ENCODE assay signal across 14 mouse cellular contexts in genomic region chr6:89499961-89500360, GRCm38 (mm10).
"Had no signal": no experiment of that assay in that cellular context is flagged by ENCODE, and none has a peak within 500 bp of the region (broad histone marks: within the 10 kb centered on the region; RNA-seq: fewer than 3 reads in every experiment).

No protein-coding gene starts in this region.

- DNase-seq: lung, adult 18-20 months; lung, embryonic 14.5 days; right cerebral cortex, postnatal 14 days; thymus, adult 2 months; thymus, postnatal 25 days; thymus, postnatal 4 days had no signal

- H3K9me3 ChIP-seq: megakaryocyte, embryonic 14.5 days; midbrain, embryonic 13.5 days; midbrain, embryonic 15.5 days; neural tube, embryonic 12.5 days; stomach, embryonic 15.5 days had no signal

- H3K4me2 ChIP-seq: lung, embryonic 14.5 days; midbrain, embryonic 11.5 days; midbrain, embryonic 13.5 days; midbrain, embryonic 15.5 days; neural tube, embryonic 12.5 days; stomach, embryonic 15.5 days had no signal

- ATAC-seq: midbrain, embryonic 13.5 days; midbrain, embryonic 15.5 days had no signal

- H3K36me3 ChIP-seq: midbrain, embryonic 13.5 days; midbrain, embryonic 15.5 days; neural tube, embryonic 12.5 days; stomach, embryonic 15.5 days had no signal

- H3K27ac ChIP-seq: macrophage; midbrain, embryonic 13.5 days; midbrain, embryonic 15.5 days; neural tube, embryonic 12.5 days; stomach, embryonic 15.5 days; stomach, postnatal 0 days had no signal

- H3K4me3 ChIP-seq: megakaryocyte, embryonic 14.5 days; midbrain, embryonic 13.5 days; midbrain, embryonic 15.5 days; neural tube, embryonic 12.5 days; stomach, embryonic 15.5 days had no signal

- H3K4me1 ChIP-seq: midbrain, embryonic 15.5 days; stomach, embryonic 15.5 days had no signal

- H3K27me3 ChIP-seq: midbrain, embryonic 13.5 days; midbrain, embryonic 15.5 days; neural tube, embryonic 12.5 days; stomach, embryonic 15.5 days had no signal

- H3K9ac ChIP-seq: lung, embryonic 14.5 days; midbrain, embryonic 13.5 days; midbrain, embryonic 15.5 days; neural tube, embryonic 12.5 days; stomach, embryonic 15.5 days had no signal
